Mouse (Mus musculus) cerebellum, adult 11-12 months (tissue): ENCODE measurements at regions not wholly inside any gene's neighbourhood (a gene's known extent, or its start where the extent isn't known, plus 50 kb on each side); places are given as distances from the start of the nearest gene placed in this dataset.
"Not testable (repeated sequence)": the region's sequence is repeated elsewhere in the genome, so short reads cannot be mapped to it uniquely, and the experiment has no call there.

Experiments used
- DNase-seq: peaks from one replicate; pipeline ENCODE4 v3.0.0; 2022

GRCm38 (mm10) chr12:11037951-11038350 lies 112.9 kb downstream of the Kcns3 start:
- no peak for DNase-seq

GRCm38 (mm10) chr12:11020571-11021545 lies 130.0 kb downstream of the Kcns3 start:
- DNase-seq = no peak

DNA sequence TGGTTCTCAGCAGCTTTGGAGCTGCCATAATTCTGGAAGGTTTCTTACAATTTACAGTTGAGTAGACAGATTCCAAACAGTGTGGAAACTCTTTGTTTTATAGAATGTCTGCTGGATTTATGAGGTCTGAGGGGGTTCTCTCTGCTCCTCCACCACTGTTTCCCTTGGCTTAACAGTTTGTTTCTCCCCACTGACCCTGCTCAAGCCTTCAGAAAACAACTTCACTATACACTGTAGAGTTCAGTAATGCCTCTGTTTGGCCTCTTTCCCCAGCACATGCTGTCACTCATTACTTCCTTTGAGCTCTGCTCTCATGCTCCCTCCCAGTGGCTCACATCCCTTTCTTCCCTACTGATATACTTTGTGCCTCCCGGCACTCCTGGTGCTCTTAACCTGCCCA lies 139.7 kb downstream of the Kcns3 start:
- no peak for DNase-seq

GRCm38 (mm10) chr12:10984295-10984694 lies 166.6 kb downstream of the Kcns3 start:
- no peak for DNase-seq

- no peak for DNase-seq
Measured at GRCm38 (mm10) chr12:10949184-10949583, 201.7 kb downstream of the Kcns3 start.

GRCm38 (mm10) chr12:10941064-10941463 lies 209.8 kb downstream of the Kcns3 start:
- DNase-seq = no peak

DNA sequence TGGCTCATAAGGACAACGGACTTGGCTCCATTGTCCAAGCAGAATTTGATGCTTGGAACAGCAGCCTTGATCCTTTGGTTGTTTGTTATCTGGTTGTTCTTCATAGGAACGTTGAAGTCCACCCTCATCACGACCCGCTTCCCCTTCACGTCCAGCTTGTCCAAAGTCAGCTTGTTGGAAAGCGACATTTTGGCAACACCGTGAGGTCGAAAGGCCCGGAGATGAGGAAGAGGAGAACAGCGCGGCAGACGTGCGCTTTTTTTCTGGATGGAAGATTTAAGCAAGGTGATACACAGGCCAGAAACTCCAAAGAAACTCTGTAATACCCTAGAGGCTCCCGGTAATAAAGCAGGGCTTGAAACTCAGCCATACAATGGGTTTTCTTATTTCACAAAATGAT lies 250.8 kb downstream of the Kcns3 start:
- DNase-seq = not testable (repeated sequence)

DNA sequence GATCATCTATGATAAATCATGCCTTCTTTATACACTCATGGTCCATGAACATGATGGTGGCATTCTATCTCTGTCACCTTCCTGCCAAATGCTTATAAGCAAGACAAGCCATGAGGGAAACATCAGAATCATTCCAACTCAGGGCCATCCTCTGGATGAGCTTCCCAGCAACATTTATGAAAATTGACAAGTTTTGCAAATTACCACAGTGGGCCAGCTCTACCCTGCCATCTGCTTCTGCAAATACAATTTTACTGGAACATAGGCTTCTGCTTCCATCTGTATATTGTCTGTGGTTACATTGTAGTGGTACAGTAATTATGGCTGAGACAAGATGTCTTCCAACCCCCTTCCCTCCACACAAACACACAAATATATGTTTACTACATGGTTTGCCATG lies 272.1 kb downstream of the Kcns3 start:
- no peak for DNase-seq

DNA sequence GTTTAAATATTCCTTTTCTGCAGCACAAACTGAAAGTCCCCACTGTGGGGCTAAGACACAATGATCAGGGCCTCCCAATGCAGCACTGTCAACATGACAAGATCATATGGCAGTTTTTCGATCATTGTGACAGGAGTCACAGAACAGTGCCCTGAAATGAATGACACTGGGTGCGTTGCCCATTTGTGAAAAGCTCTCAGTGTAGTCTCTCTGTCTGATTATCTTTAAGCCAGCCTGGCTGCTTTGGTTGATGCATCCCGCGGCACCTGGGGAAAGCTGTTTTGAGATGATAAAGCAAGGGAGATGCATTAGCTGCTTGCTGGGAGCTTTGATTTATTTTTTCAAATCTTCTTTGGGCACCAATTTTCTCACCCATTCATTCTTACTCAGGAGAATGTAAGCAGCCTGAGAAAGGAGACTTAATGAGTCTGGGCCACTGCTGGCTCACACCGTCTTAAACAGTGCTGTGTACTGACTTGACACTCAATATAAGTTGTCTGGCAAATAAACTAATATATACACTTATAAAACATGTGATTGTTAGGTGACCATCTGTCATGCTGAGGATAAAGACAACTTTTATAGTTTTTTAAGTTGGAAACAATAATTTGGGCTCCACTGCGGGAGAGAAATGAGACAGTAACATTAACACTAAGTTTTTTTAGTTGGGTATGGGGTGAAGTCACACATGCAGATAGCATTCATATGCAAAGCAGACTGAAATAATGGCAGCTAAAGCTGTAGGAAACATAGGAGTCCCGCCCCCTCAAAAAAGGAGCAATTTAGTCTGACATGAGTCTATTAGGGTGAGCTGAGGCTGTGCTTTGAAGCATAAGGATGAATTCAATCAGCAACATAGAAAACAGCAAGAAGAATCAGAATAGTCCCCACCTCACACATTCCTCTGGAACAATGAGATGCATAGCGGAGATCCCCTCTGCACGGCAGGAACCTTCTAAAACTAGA lies 276.0 kb downstream of the Kcns3 start:
- DNase-seq = no peak

DNA sequence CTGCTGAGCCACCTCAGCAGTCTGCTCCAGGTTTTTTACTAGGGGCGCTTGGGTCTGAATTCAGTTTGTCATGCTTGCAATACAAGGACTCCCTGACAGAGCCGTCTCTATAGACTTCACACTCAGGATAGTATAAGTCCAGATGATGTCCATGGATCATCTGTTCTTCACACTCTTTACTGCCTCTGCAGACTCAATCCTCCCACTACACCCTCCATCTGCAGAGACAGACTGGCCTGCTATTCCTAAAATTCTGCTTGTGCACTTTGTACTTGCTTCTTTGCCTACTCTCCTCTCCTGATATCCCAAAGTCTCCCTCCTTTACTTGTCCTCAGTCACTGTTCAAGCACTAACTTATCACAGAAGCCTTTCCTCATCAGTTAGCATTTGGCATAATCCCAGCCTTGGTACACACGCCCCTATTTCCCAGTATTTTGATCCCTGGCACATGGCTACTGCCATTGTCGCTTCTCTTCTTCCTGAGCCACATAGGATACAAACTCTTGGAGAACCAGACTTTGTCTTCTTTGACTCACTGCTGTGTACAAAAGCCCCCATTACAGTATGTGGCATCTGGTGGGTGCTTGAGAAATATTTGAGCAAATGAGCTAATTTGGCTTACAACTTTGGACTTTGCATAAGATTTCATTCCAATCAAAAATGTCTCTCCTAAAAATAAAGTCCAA lies 277.0 kb downstream of the Kcns3 start:
- DNase-seq = no peak

- DNase-seq = no peak
Measured at GRCm38 (mm10) chr12:10867674-10868635, 282.9 kb downstream of the Kcns3 start.

- DNase-seq = peak; percentile 42
Measured at GRCm38 (mm10) chr12:10866907-10867538, 283.8 kb downstream of the Kcns3 start.

- DNase-seq = no peak
Measured at GRCm38 (mm10) chr12:10865294-10865693, 285.6 kb downstream of the Kcns3 start.

DNA sequence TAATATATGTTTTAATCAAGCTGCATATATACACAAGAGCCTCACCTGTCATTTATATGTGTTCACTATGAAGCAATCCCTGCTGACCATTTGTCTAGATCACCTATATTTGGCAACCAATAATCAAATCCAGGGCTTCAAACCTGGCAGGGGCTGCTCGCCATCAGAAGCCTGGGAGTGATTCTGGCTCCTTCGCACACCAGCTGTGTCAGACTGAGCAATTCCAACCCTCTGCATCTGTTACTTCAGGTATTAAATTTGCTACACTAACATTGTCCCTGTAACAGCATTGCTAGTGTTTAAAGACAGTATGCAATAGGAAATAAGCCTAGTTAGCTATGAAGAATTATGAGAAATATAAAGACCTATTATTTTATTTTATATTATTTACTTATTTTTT lies 330.5 kb downstream of the Kcns3 start:
- no peak for DNase-seq

DNA sequence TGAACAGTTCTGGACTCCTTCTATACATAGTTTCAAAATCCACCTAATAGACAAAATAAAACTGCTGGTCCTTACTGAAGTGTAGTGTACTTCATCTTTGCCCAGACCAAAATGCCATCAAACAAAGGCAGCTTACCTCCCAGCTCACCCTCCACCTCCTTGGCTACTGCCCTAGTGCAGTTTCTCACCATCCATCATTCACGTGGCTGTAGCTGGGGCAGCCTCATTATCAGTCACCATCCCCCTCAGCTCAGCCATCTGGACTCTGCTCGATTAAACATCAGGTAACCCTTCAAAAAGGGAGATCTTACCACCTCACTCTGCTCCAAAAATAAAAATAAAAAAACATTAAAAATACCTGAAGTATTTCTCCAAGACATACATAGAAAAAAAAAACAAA lies 332.8 kb downstream of the Kcns3 start:
- no peak for DNase-seq

DNA sequence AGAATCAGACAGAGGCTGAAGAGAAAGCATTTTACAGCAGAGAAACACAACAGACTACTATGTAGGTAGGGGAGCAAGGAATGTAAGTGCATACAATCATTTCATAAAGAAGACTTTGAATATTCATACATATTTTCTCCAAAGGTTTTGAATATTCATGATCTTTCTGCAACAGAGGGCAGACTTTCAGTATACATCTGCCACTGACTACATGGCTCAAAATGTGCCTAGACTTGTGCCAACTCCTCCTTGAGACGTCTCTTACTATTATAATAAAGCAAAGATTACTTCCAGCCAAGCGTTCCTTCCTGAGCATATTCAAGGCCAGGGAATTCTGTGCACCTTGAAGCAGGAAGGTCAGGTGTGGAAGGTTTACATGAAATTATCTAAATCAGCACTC lies 333.3 kb downstream of the Kcns3 start:
- DNase-seq = no peak

GRCm38 (mm10) chr12:10810597-10810996 lies 340.3 kb downstream of the Kcns3 start:
- DNase-seq = no peak

DNA sequence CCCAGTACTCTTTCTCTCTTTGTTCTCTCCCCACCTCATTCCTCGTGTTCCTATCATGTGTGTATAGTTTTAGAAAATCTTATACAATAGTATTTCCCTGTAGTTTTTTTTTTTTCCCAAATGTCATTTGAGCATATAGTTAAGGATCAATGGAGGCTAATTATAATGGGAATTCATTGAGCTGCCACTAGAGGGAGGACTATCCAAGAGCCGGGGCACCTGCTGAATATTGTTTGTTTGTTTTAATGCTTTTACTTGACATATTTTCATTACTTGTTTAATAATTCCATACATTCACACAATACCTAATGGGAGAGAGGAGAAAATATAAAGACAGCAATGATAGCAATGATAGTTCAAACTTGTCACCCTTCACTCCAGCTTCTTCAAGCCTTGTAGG lies 346.4 kb downstream of the Kcns3 start:
- no peak for DNase-seq
